Mouse (Mus musculus) heart, embryonic 12.5 days (tissue): ENCODE data around the gene Amigo2. TPM values are rescaled to one million over a fixed set of nuclear protein-coding genes. Genes with fewer than 3 reads are reported as not detected.

Experiments used
- ATAC-seq: fragments of 200-750 bp; cut with Nextera tagmentation; 2 replicates; pipeline ENCODE4 v1.8.0; 2017; ENCODE audit warnings: moderate TSS enrichment, moderate library complexity; ENCODE audit not compliant: insufficient number of reproducible peaks, low FRiP score
- H3K27ac ChIP-seq: fragments of 300-500 bp; sonication (generic); 2 replicates; pipeline ENCODE4 v1.5.1; 2016; ENCODE audit warnings: mild to moderate bottlenecking, moderate library complexity; ENCODE audit not compliant: poor library complexity, severe bottlenecking
- H3K27me3 ChIP-seq: fragments of 300-500 bp; sonication (generic); replicated peaks from 2 replicates; pipeline ENCODE4 v1.6.1; 2016; ENCODE audit warnings: mild to moderate bottlenecking, moderate library complexity
- H3K36me3 ChIP-seq: fragments of 300-500 bp; sonication (generic); 2 replicates; pipeline ENCODE4 v1.6.1; 2016; ENCODE audit warnings: mild to moderate bottlenecking, moderate library complexity
- H3K4me1 ChIP-seq: fragments of 300-500 bp; sonication (generic); replicated peaks from 2 replicates; pipeline ENCODE4 v1.6.1; 2016; ENCODE audit warnings: mild to moderate bottlenecking
- H3K4me2 ChIP-seq: fragments of 300-500 bp; sonication (generic); 2 replicates; pipeline ENCODE4 v1.6.1; 2016; ENCODE audit warnings: mild to moderate bottlenecking, moderate library complexity
- H3K4me3 ChIP-seq: fragments of 300-500 bp; sonication (generic); 2 replicates; pipeline ENCODE4 v1.5.1; 2016; ENCODE audit warnings: mild to moderate bottlenecking
- H3K9ac ChIP-seq: fragments of 300-500 bp; sonication (generic); 2 replicates; pipeline ENCODE4 v1.6.1; 2016; ENCODE audit warnings: mild to moderate bottlenecking, moderate library complexity
- H3K9me3 ChIP-seq: fragments of 300-500 bp; sonication (generic); replicated peaks from 2 replicates; pipeline ENCODE4 v1.6.1; 2016; ENCODE audit warnings: mild to moderate bottlenecking, moderate library complexity
- WGBS: fragments of 180-500 bp; shearing (Covaris S2); methylation state at CpG from one replicate; pipeline ENCODE4 v1.1.7; 2016; 5-methylcytosine and 5-hydroxymethylcytosine counted together
- polyA plus RNA-seq: library from polyadenylated mRNA; unstranded; fragments of >200 nt; fragmentation: Nextera tagmentation; extraction: Ambion mirVana; gene quantifications from 2 replicates; pipeline ENCODE4 v1.2.1, GENCODE M21; 2016

Amigo2 gene
- polyA plus RNA-seq, 1 experiment from 2014 or later: 3.5 TPM

DNA sequence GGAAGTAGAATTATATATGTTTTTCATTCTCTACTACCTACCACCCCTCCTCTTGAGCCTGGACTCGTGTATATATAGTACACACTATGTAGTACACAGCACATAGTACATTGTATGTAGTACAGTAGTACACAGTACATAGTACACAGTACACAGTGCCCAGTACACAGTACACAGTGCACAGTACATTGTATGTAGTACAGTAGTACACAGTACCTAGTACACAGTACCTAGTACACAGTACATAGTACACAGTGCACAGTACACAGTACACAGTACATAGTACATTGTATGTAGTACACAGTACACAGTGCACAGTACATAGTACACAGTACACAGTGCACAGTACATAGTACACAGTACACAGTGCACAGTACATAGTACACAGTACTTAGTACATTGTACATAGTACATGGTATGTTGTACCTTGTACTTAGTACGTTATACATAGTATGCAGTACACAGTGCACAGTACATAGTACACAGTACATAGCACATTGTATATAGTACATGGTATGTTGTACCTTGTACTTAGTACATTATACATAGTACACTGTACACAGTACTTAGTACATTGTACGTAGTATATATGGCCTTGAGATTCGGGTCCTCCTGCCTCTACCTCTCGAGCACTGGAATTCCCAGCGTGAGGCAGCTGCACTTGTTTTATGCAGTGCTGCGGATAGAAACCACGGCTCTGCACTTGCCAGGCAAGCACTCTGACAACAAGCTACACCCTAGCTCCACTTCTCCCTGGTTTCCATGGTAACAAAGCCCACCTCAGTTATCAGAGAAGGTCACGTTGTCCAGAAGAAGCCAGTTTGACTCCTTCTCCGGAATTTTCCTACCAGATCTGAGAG lies 34.9 kb upstream of the Amigo2 start:
- H3K9ac ChIP-seq: no peak overlapping the region
- no peaks in the 10 kb centered on the region for H3K36me3 ChIP-seq
- no peak overlapping the region for H3K4me2 ChIP-seq
- 53% methylated on average over 10 of the region's 10 CpGs for WGBS
- no peak overlapping the region for H3K4me3 ChIP-seq
- H3K9me3 ChIP-seq: no peaks in the 10 kb centered on the region
- H3K27ac ChIP-seq: no peak overlapping the region
- H3K27me3 ChIP-seq: no peaks in the 10 kb centered on the region
- peaks cover 10% of the 10 kb centered on the region for H3K4me1 ChIP-seq
- no peak; the same call in 1 of the 2 replicates for ATAC-seq

DNA sequence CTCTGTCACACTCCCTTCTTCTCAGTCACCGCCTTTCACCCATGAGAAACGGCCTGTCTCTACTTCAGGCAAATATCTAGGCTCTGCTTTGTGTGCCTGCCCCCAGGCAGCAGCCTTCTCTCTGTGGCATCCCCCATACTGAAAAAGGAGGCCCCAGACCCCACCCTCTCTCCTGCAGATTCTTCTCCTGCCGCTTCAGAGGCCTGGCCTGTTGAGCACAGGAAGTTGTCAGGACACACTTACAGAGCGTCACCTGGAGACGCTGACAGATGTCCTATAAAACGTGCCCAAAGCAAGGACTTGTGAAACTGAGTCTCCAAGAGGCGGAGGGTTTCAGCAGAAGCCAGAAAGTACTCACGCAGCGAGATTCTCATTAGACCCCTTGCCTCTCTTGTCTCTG lies 33.7 kb upstream of the Amigo2 start:
- no peak overlapping the region for H3K27ac ChIP-seq
- no peak overlapping the region for H3K4me2 ChIP-seq
- H3K9me3 ChIP-seq: no peaks in the 10 kb centered on the region
- peaks cover 10% of the 10 kb centered on the region for H3K4me1 ChIP-seq
- no peak for ATAC-seq
- H3K9ac ChIP-seq: no peak overlapping the region
- no peaks in the 10 kb centered on the region for H3K36me3 ChIP-seq
- WGBS: 35% methylated on average over 9 of the region's 9 CpGs
- H3K27me3 ChIP-seq: no peaks in the 10 kb centered on the region
- H3K4me3 ChIP-seq: no peak overlapping the region

DNA sequence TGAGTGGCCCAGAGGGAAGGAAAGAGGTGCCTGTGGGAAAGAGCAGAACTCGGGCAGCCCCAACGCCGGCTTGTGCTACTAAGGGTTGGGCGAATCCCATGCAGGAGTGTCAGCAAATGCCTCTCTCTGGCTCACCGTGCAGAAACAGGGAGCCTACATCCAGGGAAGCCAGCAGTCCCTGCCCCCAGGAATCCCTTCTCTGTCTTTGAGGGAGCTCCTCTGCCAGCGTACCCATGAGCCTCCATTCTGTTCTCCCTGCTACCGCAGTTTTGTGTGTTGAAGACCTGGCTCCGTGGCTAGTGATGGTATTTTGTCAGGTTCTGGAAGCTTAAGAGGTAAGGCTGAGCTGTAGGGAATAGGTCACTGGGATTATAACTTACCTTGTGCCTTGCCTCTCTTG lies 33.0 kb upstream of the Amigo2 start:
- ATAC-seq: no peak
- no peak overlapping the region for H3K4me2 ChIP-seq
- H3K9me3 ChIP-seq: no peaks in the 10 kb centered on the region
- H3K36me3 ChIP-seq: no peaks in the 10 kb centered on the region
- H3K4me3 ChIP-seq: no peak overlapping the region
- no peak overlapping the region for H3K27ac ChIP-seq
- H3K9ac ChIP-seq: no peak overlapping the region
- 80% methylated on average over 8 of the region's 8 CpGs for WGBS
- no peaks in the 10 kb centered on the region for H3K27me3 ChIP-seq
- H3K4me1 ChIP-seq: peaks cover 10% of the 10 kb centered on the region

DNA sequence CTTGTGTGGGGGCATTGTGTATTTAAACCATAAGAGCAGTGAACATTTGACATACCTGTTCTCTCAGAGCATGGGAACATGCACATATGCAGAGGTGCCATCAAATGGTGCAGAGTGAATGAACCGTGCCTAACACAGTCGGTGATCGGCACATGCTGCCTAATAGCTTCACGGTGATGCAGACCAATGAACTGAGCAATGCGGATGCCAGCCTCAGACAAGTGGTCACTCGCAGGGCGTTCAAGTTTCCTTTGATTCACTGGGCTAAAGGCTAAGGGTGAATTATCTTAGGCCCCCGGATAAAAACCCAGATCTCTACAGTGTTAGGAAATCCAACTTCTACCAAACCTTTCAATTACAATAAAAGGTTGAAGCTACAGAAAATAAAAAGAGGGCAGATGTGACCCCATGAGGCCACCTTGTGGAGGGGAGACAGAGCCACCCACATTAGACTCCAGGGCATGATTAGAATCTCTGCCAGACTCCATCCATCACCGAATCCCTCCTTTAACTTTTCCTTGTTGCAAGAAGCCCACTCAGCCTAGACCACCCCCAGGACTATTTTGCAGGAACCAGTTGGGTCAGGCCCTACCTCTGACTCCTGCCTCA lies 31.4 kb upstream of the Amigo2 start:
- Histone ChIP-seq H3K36me3 (no peaks in the 10 kb centered on the region), H3K4me2 (no peak overlapping the region), H3K27me3 (no peaks in the 10 kb centered on the region), H3K9ac (no peak overlapping the region), H3K4me3 (no peak overlapping the region), H3K4me1 (peaks cover 10% of the 10 kb centered on the region), H3K9me3 (no peaks in the 10 kb centered on the region), H3K27ac (no peak overlapping the region)
- WGBS: 89% methylated on average over 9 of the region's 9 CpGs
- ATAC-seq: no peak

DNA sequence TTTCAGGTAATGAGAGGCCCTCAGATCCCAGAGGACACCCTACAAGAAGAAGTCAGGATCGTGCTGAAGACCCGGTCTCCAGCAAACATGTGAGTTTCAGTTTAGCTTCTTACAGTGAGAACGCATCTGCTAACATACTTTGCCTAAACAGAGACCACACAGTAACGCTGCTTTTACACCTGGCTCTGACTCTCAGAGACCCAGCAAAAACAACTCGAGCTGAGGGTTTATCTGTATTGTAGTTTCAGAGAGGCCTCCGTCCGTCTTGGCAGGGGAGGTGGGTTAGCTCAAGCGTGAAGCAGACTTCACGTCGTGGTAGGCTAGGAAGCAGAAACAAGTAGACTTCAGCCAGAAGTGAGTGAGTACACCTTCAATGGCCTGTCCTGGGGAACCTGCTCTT lies 30.2 kb upstream of the Amigo2 start:
- ATAC-seq: no peak
- 77% methylated on average over 10 of the region's 10 CpGs for WGBS
- Histone ChIP-seq H3K27me3 (no peaks in the 10 kb centered on the region), H3K4me3 (no peak overlapping the region), H3K4me1 (peaks cover 10% of the 10 kb centered on the region), H3K9ac (no peak overlapping the region), H3K27ac (no peak overlapping the region), H3K9me3 (no peaks in the 10 kb centered on the region), H3K36me3 (no peaks in the 10 kb centered on the region), H3K4me2 (no peak overlapping the region)

DNA sequence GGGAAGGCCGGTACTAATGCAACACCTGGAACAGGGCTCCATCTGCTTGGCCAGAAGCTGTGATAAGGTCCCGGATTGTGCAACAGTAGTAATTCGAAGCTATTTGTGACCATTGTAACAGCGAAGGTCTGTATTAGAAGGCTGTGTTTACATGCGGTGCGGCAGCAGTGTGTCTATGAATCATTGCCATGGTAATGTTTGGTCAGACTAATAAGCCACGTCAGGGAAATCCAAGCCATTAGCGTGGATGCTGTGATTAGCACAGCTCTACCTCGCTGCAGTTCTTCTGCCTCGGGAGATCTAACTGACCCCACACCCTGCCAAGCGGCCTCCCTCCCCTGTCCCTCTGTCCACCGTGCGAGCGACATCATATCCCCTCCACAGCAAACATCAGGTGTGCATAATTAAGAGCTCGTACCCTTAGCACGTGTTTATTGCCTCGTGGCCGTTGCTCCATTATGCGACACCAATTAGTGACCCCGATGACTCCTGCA lies 29.6 kb upstream of the Amigo2 start:
- H3K27me3 ChIP-seq: no peaks in the 10 kb centered on the region
- peaks cover 7% of the 10 kb centered on the region; the same call in 1 of the 2 replicates for H3K4me1 ChIP-seq
- no peak overlapping the region for H3K27ac ChIP-seq
- no peak for ATAC-seq
- WGBS: 74% methylated on average over 20 of the region's 20 CpGs
- H3K4me3 ChIP-seq: no peak overlapping the region
- H3K9me3 ChIP-seq: no peaks in the 10 kb centered on the region
- no peak overlapping the region for H3K4me2 ChIP-seq
- H3K9ac ChIP-seq: no peak overlapping the region
- no peaks in the 10 kb centered on the region for H3K36me3 ChIP-seq

DNA sequence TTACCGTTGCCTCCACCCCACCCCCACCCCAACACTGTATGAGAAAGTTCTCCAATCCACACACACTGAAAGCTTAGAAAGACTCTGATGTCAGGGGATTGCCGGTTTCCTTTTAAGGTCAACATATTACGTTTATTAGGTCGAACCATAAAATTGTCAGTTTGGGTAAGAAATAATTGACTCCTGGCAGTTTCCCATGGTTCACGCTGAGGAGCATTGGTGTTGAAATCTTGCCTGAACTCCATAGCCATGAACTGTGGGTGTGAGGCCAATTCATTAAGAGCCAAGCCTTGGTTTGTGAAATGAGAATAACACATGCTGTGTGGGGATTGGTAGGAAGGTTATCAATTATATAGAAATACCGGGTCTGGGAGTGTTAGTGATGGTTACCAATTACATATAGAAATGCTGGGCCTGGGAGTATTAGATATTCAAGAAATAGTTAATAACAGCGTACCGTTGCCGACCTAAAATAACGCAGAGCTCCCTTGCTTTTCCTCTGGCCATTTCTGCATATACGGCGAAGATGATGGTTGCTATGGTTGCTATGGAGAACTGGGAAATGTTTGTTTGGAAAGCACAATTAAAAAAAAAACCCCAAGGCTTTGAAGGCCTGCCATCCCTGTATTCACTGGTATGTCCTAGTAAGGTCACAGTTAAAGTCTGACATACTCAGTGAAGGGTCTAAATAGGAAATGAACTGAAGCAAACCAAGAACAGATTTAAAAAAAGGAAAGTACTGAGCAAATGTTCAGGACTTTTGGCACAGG lies 28.7 kb upstream of the Amigo2 start:
- peaks cover 4% of the 10 kb centered on the region; the same call in 1 of the 2 replicates for H3K4me1 ChIP-seq
- no peak overlapping the region for H3K4me2 ChIP-seq
- no peaks in the 10 kb centered on the region for H3K27me3 ChIP-seq
- H3K27ac ChIP-seq: no peak overlapping the region
- H3K4me3 ChIP-seq: no peak overlapping the region
- H3K9me3 ChIP-seq: no peaks in the 10 kb centered on the region
- H3K9ac ChIP-seq: no peak overlapping the region
- H3K36me3 ChIP-seq: no peaks in the 10 kb centered on the region
- ATAC-seq: no peak
- 86% methylated on average over 12 of the region's 12 CpGs for WGBS

DNA sequence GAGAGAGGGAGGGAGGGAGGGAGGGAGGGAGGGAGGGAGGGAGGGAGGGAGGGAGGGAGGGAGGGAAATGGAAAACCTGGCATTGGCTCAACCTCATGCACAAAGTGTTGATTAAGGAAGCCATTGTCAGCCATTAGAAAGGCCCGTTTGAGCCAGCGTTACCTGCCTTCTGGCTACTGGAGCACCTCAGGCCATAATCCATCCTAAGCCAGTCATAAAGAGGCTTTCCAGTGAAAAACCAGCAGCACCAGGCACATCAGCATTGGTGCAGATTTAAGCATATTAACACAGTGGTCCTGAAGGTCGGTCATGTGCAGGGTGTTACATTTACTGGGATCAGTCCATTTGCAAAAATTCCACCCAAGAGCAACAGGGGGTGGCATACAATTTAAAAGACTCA lies 25.7 kb upstream of the Amigo2 start:
- 83% methylated on average over 3 of the region's 3 CpGs for WGBS
- Histone ChIP-seq H3K27me3 (no peaks in the 10 kb centered on the region), H3K4me3 (no peak overlapping the region), H3K4me2 (no peak overlapping the region), H3K36me3 (no peaks in the 10 kb centered on the region), H3K9ac (no peak overlapping the region), H3K4me1 (no peaks in the 10 kb centered on the region), H3K27ac (no peak overlapping the region), H3K9me3 (no peaks in the 10 kb centered on the region)
- ATAC-seq: no peak

DNA sequence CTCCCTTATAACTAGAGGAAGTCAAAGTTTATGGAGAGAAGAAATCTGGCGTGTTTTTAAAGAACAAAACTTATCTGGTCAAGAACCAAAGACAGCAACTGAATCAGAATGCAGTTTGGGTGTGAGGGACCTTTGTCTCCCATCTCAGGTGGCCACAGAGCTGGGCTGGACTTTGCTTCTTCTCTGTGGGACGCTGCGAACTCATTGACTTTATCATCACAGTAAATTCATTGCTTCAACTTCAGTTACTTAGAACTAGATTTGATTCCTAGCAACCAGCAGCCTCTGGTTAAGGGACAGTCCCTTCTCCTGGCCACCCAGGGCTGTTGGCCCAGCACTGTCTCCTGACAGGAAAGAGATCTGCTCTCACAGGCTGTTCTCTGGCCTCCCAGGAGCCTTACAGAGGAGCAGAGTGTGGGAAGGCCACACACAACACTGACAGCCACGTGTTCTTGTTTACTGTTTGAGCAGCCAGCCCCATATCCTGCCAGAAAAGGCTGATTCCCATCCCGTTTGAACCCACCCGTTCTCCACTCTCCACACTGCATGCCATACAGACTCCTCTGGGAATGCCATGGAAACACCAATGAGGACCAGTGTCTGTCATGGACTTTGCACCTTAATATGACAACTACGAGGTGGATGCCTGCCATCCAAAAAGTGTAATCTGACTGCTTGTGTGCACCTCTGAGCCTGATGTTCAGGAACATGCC lies 25.1 kb upstream of the Amigo2 start:
- Histone ChIP-seq H3K27ac (no peak overlapping the region), H3K4me3 (no peak overlapping the region), H3K9ac (no peak overlapping the region), H3K4me1 (no peaks in the 10 kb centered on the region), H3K9me3 (no peaks in the 10 kb centered on the region), H3K36me3 (no peaks in the 10 kb centered on the region), H3K4me2 (no peak overlapping the region), H3K27me3 (no peaks in the 10 kb centered on the region)
- no peak for ATAC-seq
- 56% methylated on average over 7 of the region's 7 CpGs for WGBS

DNA sequence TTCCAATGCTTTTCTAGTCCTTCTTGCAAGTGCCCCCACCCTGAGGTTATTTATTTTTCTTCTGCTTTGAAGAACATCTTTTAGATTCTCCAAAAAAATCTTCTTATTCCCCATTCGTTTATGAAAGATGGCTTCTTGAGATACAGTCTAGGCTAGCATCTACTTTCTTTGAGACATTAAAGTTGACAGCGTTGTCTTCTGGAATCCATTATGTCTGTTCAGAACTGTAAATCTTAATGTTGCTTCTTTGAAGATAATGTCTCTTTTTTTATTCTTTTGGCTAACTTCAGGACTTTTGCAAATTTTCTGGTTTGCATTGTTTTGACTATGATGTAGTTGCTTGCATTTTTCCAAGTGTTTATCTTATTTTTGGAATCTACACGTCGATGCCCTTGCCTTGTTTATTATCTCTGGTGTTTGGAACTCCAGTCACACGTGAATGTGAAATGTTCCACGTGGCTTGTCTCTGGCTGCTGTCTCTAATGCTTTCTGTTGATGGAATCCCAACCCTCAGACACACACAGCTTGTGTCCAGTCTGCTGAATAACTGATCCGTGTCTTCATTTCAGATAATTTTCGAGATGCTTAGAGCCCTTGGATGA lies 20.1 kb upstream of the Amigo2 start:
- Histone ChIP-seq H3K27me3 (no peaks in the 10 kb centered on the region), H3K4me1 (no peaks in the 10 kb centered on the region), H3K9ac (no peak overlapping the region), H3K4me3 (no peak overlapping the region), H3K36me3 (no peaks in the 10 kb centered on the region), H3K9me3 (no peaks in the 10 kb centered on the region), H3K27ac (no peak overlapping the region), H3K4me2 (no peak overlapping the region)
- ATAC-seq: no peak
- WGBS: 51% methylated on average over 8 of the region's 8 CpGs
